Mouse (Mus musculus): ENCODE results near the gene Fryl.

Fryl gene

GRCm38 (mm10) chr5:73256352-73257065 lies at the start of gene Fryl:
Gene Fryl, minus strand, starts transcription at chr5:73256619.
- DNase-seq (ENCODE audit: low read depth) = peak; percentile 98

DNA sequence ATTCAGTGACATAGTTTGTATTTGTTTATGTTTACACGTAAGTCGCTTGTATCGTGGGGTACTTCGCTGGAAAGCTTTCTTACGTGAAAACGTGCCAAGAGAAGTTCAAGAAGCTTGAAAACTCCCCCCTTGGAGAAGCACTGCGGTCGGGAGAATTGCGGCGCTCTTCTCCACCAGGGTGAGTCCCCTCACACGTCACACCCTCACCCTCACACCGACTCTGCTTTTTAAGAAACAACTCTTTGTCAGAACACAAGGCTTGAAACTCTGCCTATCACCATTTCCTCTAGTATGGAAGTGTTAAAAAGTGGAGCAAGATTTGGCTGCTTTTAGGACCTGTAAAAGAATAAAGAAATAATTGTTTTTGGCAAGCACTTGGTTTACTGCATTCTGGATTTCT lies 48.1 kb upstream of the Fryl start:
- DNase-seq (ENCODE audit: low read depth) = no peak

DNA sequence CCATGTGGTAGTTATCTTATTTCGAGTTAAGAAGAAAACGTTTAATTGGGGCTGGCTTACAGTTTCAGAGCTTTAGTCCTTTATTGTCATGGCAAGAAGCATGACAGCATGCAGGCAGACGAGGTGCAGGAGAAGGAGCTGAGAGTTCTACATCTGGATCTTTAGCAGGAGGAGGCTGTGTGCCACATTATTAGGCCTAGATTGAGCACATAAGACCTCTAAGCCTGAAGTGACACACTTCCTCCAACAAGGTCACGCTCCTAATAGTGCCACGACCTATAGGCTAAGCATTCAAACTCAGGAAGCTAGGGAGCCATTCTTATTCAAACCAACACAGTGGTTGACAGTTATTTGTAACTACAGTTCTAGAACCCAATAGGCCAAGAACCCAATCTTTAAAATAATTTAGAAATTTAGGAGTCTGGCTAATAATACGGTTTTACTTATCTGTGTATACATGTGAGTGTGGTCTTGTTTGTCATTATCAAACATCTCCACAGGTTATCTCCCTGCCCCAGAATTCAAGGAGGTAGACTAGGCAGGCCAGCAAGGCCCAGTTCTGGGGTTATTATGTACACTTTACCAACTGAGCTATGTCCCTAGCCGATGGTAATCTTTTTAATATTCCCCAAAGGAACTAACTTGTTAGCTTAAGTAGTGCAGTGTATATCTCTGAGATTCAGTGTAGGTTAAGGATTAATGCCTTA lies 45.3 kb upstream of the Fryl start:
- DNase-seq (ENCODE audit: low read depth) = no peak

GRCm38 (mm10) chr5:73295916-73296315 lies 39.5 kb upstream of the Fryl start:
- no peak for DNase-seq (ENCODE audit: low read depth)

DNA sequence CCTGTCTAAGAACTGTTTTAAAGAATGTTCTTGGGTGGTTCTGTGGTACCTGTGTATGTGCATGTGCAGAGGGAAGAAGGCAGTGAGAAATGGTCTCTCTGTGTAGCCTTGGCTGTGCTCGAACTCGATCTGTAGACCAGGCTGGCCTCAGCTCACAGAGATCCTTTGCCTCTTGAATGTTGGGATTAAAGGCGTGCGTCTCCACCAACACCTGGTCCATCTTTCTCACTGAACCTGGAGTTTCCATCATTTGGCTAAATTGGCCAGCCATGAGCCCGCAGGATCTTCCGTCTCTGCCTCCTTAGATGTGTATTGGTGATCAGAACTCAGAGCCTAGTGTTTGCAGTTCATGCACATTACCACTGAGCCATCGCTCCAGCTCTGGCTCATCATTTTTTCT lies 38.6 kb upstream of the Fryl start:
- no peak for DNase-seq (ENCODE audit: low read depth)

DNA sequence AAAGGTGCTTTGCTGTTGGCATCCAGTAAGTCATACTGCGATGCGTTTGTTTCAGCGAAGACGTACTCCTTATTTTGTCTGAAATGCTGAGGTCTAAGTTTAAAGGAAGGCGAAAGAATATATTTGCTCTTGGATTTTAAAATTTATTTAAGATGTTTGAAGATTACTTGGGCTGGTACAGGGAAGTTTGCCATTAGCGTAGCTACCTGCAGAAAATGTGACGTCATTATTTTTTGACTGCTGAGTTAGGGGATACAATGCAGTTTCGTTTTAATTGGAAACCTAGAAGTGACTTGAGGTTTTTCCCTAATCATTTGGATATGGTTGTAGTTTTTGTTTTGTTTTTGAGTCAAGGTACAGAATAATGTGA lies 37.0 kb upstream of the Fryl start:
- DNase-seq (ENCODE audit: low read depth) = no peak

GRCm38 (mm10) chr5:73292502-73293457 lies 36.4 kb upstream of the Fryl start, which contains the start of gene Ociad1:
Gene Ociad1, plus strand, starts transcription at chr5:73292784.
- DNase-seq (ENCODE audit: low read depth) = peak; percentile 91

DNA sequence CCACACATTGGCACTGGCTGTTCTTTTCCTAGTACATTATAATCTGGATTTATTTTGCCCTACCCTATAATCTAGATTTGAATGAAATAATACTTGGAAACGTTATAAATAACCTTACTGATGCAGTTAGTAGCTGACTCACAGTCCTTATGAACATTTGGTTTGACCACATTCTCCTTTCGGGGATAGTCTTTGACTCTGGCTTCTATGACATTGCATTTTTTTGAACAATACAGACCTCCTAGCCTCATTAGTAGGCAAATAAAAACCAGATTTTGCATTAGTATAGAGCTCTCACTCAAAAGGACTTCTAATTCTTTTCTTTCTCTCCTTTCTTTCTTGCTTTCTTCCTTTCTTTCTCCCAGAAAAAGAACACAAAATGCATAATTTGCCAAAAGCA lies 33.5 kb upstream of the Fryl start:
- DNase-seq (ENCODE audit: low read depth) = no peak

GRCm38 (mm10) chr5:73286603-73287002 lies 30.2 kb upstream of the Fryl start:
- no peak for DNase-seq (ENCODE audit: low read depth)

- no peak for DNase-seq (ENCODE audit: low read depth)
These were observed 29.1 kb upstream of the Fryl start for GRCm38 (mm10) chr5:73285470-73285978.

GRCm38 (mm10) chr5:73284046-73284445 lies 27.6 kb upstream of the Fryl start:
- no peak for DNase-seq (ENCODE audit: low read depth)

- DNase-seq (ENCODE audit: low read depth) = no peak
These were observed 24.1 kb upstream of the Fryl start for GRCm38 (mm10) chr5:73280567-73280850.

DNA sequence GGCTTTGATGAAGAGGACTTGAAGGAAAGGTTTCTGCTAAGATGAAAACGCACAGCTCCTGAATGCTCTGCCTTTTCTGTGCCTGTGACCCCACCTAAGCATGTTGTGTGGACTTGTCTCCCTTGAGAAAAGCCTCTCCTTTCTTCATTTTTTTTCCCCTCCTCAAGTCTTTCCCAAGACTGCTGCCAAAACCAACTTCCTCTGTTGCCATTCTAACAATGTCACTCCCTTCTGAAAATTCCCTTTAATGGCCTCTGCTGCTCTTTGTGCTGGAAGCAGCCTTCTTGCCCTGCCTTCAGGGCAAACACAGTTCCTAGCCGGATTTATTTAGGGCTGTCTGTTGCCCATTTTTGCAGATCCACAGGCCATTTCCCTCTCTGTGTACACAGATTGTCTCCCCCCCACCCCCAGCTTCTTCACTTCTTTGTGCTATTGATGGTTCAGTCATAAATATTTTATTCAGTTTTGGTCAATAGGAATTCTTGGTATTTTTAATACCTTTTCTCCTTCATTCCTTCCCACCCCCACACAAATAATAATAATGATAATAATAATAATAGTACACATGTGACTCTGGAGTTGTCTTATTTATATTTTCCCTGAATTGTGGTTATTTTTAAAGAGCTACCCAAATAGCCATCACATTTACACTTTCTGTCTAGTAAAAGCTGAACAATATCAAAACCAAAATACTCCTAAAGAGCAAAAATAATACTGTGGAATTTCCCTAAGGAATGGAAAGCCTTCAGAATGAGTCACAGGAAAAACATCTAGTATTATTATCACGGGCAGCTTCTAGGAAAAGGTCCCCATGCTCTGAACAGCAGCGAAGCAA lies 23.5 kb upstream of the Fryl start:
- DNase-seq (ENCODE audit: low read depth) = no peak

- no peak for DNase-seq (ENCODE audit: low read depth)
These were observed 22.8 kb upstream of the Fryl start for GRCm38 (mm10) chr5:73279190-73279589.

GRCm38 (mm10) chr5:73274941-73275340 lies 18.5 kb upstream of the Fryl start:
- DNase-seq (ENCODE audit: low read depth) = no peak

- DNase-seq (ENCODE audit: low read depth) = no peak
These were observed 16.8 kb upstream of the Fryl start for GRCm38 (mm10) chr5:73273171-73273570.

GRCm38 (mm10) chr5:73270612-73271011 lies 14.2 kb upstream of the Fryl start:
- DNase-seq (ENCODE audit: low read depth) = no peak

DNA sequence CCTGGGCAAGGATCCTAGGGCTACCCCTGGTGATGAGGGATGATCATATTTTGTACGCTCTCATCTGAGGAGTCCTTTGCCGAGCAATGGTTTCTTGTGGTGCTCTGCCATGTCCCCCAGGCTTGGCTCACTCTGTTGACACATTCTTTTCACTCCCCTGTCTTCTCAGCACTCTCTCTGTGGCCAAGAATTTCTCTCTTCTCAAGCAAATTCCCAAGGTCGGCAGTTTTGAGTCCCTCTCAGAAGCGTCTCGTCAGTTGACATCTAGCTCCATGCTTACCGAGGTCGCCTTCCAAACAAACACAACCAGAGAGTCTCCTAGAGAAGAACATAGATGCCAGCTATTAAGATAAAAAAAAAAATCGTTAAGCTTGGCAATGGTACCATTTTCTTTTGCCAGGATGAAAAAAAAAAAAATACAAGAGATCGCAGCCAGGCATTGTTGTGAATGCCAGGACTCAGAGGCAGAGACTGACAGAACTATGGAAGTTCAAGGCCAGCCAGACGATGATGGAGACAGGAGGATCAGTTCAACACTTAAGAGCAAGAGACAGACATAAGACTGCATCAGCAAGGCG lies 12.3 kb upstream of the Fryl start:
- no peak for DNase-seq (ENCODE audit: low read depth)

DNA sequence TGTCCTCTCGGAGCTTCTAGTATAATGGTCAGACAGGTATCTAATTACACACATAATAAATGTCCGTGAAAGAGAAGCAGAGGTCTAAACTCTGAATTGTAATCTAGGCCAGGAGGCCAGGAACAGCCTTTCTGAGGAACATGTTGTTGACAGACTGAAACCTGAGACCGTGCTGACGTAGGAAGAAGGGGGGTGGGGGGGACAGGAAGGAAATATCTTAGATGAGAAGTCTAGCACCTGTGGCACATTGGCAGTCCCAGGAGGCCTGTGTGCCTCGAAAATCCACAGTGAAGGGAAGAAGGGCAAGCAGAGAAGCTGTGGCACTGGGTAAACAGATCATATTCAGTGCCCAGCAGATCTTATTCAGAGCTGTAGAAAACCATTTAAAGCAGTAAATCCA lies 9.0 kb upstream of the Fryl start:
- DNase-seq (ENCODE audit: low read depth) = no peak

DNA sequence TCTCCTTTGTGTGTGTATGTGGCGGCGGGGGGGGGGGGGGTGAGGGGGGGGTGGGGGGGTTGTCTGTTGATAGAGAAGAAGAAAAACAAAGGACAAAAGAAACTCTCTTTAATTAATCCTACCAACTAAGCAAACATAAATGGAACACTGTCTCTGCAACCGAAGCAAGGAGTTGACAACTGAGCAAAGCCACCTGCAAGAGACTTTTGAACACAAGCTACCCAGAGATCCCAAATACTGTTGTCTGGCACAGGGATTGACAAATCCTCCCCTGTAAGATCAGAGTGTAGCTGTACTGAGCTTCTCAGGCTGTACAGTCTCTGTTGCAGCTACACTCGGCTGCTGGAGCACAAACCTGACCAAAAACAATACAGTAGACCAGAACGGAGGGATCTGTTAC lies 7.7 kb upstream of the Fryl start:
- no peak for DNase-seq (ENCODE audit: low read depth)

DNA sequence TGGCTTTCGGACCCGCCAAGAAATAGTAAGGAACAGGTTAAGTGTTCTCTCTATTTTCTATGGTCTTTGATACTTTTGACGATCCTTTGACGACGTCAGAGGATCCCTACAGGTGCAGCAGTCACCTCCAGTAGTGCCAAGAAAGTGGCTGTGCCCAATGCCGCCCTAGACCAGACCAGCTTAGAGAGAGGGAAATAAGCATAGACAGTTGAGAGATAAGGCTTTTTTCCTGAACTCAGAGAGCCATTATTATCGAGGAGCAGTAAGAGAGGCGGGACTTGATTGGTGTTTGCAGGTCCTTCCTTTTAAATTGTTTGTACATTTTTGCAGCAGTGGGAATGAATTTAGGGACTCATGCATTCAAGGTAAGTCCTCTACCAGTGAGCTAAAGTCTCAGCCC lies 1.3 kb upstream of the Fryl start:
- DNase-seq (ENCODE audit: low read depth) = no peak
